Mouse (Mus musculus) bone marrow, adult 2 months (tissue): ENCODE measurements around the gene Epp13.

ENCODE experiments used
- CTCF ChIP-seq: fragments of 200-500 bp; IDR thresholded peaks from 2 replicates; pipeline ENCODE4 v1.5.1; 2011; ENCODE audit warnings: low read length, control low read depth; ENCODE audit not compliant: control insufficient read depth, insufficient read depth
- POLR2A ChIP-seq: fragments of 200-500 bp; IDR thresholded peaks from 2 replicates; pipeline ENCODE4 v1.6.1; 2011; ENCODE audit warnings: low read depth, mild to moderate bottlenecking, control low read depth, low read length, borderline replicate concordance; ENCODE audit not compliant: control insufficient read depth

- TF ChIP-seq CTCF (no peak), POLR2A (no peak)
Measured at GRCm38 (mm10) chr7:6220147-6220546, 32.4 kb upstream of the Epp13 start.
